Mouse (Mus musculus) E14TG2a.4 (cell line): Measurements from ENCODE around the gene Bhmt2.

Source experiments
- CTCF ChIP-seq: conservative IDR thresholded peaks from 2 replicates; pipeline ENCODE4 v1.5.1; 2014; ENCODE audit warnings: low read length
- NANOG ChIP-seq: IDR thresholded peaks from 2 replicates; pipeline ENCODE4 v1.6.1; 2014; ENCODE audit warnings: borderline replicate concordance, low read length, mixed read lengths
- POU5F1 ChIP-seq: IDR thresholded peaks from 2 replicates; pipeline ENCODE4 v1.6.1; 2014; ENCODE audit warnings: low read length, borderline replicate concordance

- TF ChIP-seq CTCF (no peak), POU5F1 (no peak), NANOG (no peak)
Measured at GRCm38 (mm10) chr13:93690821-93691220, 16.7 kb upstream of the Bhmt2 start.
